Mouse (Mus musculus) embryonic fibroblast, embryonic 13.5 days (primary cell): ENCODE results near the gene Nme9.

ENCODE experiments used
- CTCF ChIP-seq: IDR thresholded peaks from 2 replicates; pipeline ENCODE4 v1.5.1; 2011; ENCODE audit warnings: mild to moderate bottlenecking, control low read depth, low read length, moderate library complexity, borderline replicate concordance; ENCODE audit not compliant: insufficient read depth
- POLR2A ChIP-seq: IDR thresholded peaks from 2 replicates; pipeline ENCODE4 v1.6.1; 2011; ENCODE audit warnings: low read depth, mild to moderate bottlenecking, control low read depth, low read length, moderate library complexity

DNA sequence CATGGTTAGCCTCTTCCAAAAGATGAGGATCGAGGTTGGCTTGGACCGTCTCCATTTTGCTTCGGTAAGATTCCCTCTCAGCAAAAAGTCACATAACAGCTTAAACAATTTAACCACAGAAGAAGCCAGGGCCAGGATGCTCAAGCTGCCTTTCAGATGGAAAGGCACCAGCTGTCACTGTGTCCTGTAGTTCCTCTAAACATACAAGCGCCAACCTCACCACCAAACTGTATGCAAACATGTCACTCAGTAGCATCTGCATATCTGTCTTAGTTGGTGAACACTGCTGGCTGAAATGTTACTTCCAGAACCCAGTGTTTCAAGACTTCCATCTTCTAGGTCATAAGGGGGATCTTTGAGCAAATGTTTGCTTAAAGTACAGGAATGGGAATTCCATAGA lies 8.5 kb downstream of the Nme9 start:
- TF ChIP-seq POLR2A (no peak), CTCF (no peak)
